Mouse (Mus musculus) 3134 (cell line): ENCODE measurements around the gene Ccdc177.

ENCODE experiments used
- DNase-seq: peaks from one replicate; pipeline ENCODE4 v3.0.0-alpha.2; 2011; ENCODE audit warnings: low spot score; ENCODE audit not compliant: insufficient read length; ENCODE audit errors: extremely low read depth

Ccdc177 gene

DNA sequence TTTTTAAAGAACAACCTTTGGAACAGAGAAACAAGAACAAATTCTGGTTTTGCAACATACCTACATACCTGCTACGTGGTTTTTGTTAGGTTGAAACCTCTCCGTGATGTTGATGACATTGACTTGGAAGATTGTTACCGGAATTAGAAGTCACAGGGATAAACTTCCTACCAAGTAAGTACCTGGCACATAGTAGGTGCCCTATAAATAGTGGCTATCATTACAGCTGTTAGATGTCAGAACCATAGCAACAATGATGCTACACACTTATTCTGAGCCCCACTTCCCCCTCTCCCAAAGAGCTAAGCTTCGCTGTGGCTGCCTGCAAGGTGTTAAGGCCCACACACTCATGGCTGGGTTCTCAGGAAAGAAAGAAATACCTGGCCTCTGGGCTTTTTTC is 25.1 kb upstream of the Ccdc177 start:
- no peak for DNase-seq

- no peak for DNase-seq
Observed at GRCm38 (mm10) chr12:80785005-80785404, 24.5 kb upstream of the Ccdc177 start.

DNA sequence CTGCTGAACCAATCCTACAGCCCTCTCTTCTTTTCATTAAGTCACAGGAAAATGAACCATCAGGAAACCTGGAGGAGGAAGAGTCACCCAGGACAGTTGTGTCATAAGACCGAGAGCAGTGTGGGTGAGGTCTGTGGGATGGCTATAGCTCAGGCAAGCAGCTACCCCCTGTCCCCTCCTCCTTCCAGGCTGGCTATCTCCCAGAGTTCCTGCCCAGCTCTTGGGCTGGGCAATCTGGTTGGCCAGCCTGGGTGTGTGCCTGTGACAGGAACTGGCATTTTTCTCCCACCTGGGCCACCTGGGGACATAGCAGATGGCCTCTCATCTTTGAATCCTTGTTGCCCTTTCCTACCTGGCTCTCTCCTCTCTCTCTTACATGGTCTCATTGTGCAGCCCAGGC is 23.4 kb upstream of the Ccdc177 start:
- no peak for DNase-seq

DNA sequence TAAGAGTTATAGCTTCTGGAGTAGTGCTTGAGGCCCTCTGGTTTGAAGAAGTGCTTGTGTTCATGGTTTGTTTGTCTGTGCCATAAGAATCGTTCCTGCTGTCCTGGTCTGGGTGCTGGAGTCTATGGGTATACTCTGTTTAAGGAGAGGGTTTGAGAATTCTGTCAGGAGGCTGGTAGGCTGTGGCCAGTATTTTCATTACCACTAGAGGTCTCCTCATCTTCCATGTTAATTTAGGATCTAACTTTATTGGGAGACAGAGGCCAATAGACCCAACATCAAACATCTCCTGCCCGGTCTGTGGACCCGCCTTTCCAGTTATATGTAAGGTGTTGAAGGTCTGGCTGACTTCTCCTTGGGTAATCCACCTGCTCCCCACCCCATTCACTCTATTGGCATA is 22.4 kb upstream of the Ccdc177 start:
- no peak for DNase-seq

GRCm38 (mm10) chr12:80782190-80782589 is 21.7 kb upstream of the Ccdc177 start:
- DNase-seq = no peak

DNA sequence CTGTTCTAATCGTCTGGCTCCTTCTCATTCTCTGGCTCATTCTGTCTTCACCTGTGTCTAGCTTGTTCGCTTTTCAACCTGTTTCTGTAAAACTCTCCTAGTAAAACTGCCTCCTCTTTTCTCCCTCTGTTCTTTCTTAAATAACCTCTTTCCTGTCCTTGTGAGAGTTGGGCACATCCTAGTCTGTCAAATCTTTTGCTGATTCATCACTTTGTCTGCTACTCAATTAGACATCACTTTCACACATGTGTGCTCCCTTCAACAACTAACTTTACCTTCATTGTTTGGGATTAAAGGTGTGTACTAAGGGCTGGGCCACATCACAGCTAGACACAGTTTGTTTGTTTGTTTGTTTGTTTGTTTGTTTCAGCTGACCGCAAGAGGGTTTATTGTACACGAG is 19.3 kb upstream of the Ccdc177 start:
- no peak for DNase-seq

- DNase-seq = no peak
Observed at GRCm38 (mm10) chr12:80778188-80778936, 17.9 kb upstream of the Ccdc177 start.

DNA sequence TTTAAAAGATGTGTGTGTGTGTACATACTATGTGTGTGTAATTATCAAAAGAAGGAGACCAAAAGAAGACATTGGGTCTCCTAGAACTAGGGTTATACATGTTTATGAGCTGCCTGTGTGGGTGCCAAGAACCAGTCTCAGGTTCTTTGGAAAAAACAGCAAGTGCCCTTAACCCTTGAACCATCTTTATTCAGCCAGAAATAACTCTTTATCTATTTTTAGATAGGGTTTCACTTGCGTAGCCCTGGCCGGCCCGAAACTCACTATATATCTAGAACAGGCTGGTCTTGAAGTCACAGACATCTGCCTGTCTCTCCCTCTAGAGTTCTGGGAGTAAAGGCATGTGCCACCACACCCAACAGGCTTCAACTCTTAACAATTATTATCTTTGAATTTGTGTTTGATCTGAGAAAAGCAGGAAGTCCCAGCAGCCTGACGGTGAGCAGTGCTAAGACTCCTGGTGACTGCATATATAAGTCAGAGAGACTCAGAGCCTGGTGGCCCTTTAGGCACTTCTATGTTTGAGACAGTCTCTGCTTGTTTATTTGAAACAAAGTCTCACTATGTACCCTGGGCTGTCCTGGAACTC is 15.7 kb upstream of the Ccdc177 start:
- no peak for DNase-seq

GRCm38 (mm10) chr12:80774786-80775185 is 14.3 kb upstream of the Ccdc177 start:
- DNase-seq = no peak

GRCm38 (mm10) chr12:80769697-80770096 is 9.2 kb upstream of the Ccdc177 start:
- DNase-seq = peak; percentile 47

DNA sequence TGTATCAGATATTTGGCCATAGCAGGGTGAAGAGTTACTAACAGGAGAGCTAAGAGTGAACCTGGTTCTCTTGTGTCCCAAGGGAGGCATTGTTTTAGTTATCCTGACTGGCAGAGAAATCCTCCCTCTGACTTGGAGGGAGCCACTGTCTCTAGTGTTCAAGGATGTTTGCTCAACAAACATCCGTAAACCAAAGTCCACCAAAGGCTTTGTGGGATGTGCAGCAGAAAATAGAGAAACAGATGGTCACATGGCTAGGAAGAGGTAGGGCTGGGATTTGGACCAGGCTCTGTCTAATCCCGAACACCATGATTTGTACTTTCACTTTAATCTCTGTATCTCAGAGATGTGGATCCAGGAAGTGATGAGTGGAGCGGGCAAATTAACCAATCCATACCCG is 3.6 kb upstream of the Ccdc177 start:
- DNase-seq = no peak

- no peak for DNase-seq
Observed at GRCm38 (mm10) chr12:80762982-80763381, 2.5 kb upstream of the Ccdc177 start.

- no peak for DNase-seq
Observed at GRCm38 (mm10) chr12:80759713-80760395, 633 bp downstream of the Ccdc177 start.

DNA sequence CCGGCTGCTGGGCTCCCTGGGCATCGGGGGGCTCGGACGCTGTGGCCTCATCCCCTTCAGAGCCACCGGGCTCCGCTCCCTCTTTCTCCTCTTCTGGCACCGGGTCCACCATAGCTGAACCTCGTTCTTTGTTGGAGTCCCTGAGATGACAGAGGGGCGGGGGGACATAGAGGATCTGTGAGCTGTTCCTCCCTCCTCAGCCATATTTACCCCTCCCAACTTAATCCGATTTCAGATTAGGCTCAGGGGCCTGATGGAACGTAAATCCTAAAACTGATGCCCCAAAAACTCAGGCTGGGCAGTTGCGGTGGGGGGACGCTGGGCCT is 1.1 kb downstream of the Ccdc177 start:
- DNase-seq = no peak

- no peak for DNase-seq
Observed at GRCm38 (mm10) chr12:80758559-80759386, 1.7 kb downstream of the Ccdc177 start.

- no peak for DNase-seq
Observed at GRCm38 (mm10) chr12:80757751-80758558, 2.5 kb downstream of the Ccdc177 start.

DNA sequence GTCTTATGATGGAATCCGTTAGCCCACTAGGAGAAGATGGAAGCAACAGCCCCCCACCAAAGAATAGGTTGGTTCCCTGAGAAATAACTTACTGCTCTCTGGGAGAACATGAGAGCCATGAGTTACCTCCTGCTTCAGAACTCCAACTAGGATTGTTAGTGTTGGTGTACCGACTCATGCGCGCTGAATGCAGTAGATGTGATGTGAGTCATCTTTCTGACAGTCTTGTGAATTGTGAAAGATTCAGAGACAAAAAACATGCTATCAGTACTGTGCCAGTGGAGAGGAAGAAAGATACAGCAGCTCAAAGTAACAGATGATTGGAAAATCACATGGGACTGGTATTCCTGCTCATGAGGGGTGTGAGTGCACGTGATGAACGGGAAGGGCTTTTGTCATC is 8.9 kb downstream of the Ccdc177 start:
- no peak for DNase-seq

GRCm38 (mm10) chr12:80746031-80746813 is 14.3 kb downstream of the Ccdc177 start:
- DNase-seq = no peak

GRCm38 (mm10) chr12:80744614-80745013 is 15.9 kb downstream of the Ccdc177 start:
- DNase-seq = no peak

- no peak for DNase-seq
Observed at GRCm38 (mm10) chr12:80739482-80739881, 21.0 kb downstream of the Ccdc177 start.
